Mouse (Mus musculus) hindbrain, embryonic 13.5 days (tissue): ENCODE results near the gene Tango6. TPM values are rescaled to one million over a fixed set of nuclear protein-coding genes. Genes with fewer than 3 reads are reported as not detected.

Experiments
- ATAC-seq: fragments of 200-750 bp; cut with Nextera tagmentation; 2 replicates; pipeline ENCODE4 v1.8.0; 2017; ENCODE audit warnings: moderate TSS enrichment; ENCODE audit not compliant: low FRiP score
- H3K27ac ChIP-seq: fragments of 300-500 bp; sonication (generic); 2 replicates; pipeline ENCODE4 v1.5.1; 2015; ENCODE audit warnings: inconsistent platforms, mild to moderate bottlenecking, moderate library complexity
- H3K27me3 ChIP-seq: fragments of 300-500 bp; sonication (generic); 2 replicates; pipeline ENCODE4 v1.6.1; 2015; ENCODE audit warnings: mild to moderate bottlenecking, inconsistent platforms
- H3K36me3 ChIP-seq: fragments of 300-500 bp; sonication (generic); 2 replicates; pipeline ENCODE4 v1.6.1; 2015; ENCODE audit warnings: mild to moderate bottlenecking, inconsistent platforms
- H3K4me1 ChIP-seq: fragments of 300-500 bp; sonication (generic); replicated peaks from 2 replicates; pipeline ENCODE4 v1.6.1; 2015; ENCODE audit warnings: inconsistent platforms
- H3K4me2 ChIP-seq: fragments of 300-500 bp; sonication (generic); 2 replicates; pipeline ENCODE4 v1.6.1; 2015; ENCODE audit warnings: inconsistent platforms, mild to moderate bottlenecking, moderate library complexity
- H3K4me3 ChIP-seq: fragments of 300-500 bp; sonication (generic); 2 replicates; pipeline ENCODE4 v1.5.1; 2015; ENCODE audit warnings: mild to moderate bottlenecking, inconsistent platforms
- H3K9ac ChIP-seq: fragments of 300-500 bp; sonication (generic); 2 replicates; pipeline ENCODE4 v1.6.1; 2015; ENCODE audit warnings: mild to moderate bottlenecking, inconsistent platforms
- H3K9me3 ChIP-seq: fragments of 300-500 bp; sonication (generic); 2 replicates; pipeline ENCODE4 v1.6.1; 2016; ENCODE audit warnings: inconsistent platforms
- WGBS: fragments of 180-500 bp; shearing (Covaris S2); methylation state at CpG from one replicate; pipeline ENCODE4 v1.1.7; 2015; 5-methylcytosine and 5-hydroxymethylcytosine counted together
- polyA plus RNA-seq: library from polyadenylated mRNA; unstranded; fragments of >200 nt; fragmentation: Nextera tagmentation; extraction: Ambion mirVana; gene quantifications from 2 replicates; pipeline ENCODE4 v1.2.1, GENCODE M21; 2015

Gene Tango6
- polyA plus RNA-seq, 1 experiment from 2014 or later: 6.6 TPM

DNA sequence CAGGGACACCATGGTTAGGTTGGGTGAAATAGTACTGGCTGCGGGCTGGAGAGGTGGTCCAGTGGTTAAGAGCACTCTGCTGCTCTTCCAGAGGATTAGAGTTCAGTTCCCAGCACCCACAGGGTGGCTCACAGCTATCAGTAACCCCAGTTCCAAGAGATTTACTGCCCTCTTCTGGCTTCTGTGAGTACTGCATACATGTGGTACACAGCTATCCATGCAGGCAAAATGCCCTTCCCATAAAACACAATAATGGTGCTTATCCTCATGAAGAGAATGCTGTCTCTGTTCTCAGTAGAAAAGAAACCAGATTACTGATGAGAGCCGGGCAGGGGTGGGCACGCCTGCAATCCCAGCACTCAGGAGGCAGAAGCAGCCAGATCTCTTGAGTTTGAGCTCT lies 123.0 kb downstream of the Tango6 start:
- no peaks in the 10 kb centered on the region for H3K36me3 ChIP-seq
- no peaks in the 10 kb centered on the region for H3K27me3 ChIP-seq
- H3K9me3 ChIP-seq: no peaks in the 10 kb centered on the region
- H3K4me1 ChIP-seq: peaks cover 7% of the 10 kb centered on the region
- no peak for ATAC-seq
- H3K4me3 ChIP-seq: no peak overlapping the region
- no peak overlapping the region for H3K9ac ChIP-seq
- 92% methylated on average over 3 of the region's 3 CpGs for WGBS
- no peak overlapping the region for H3K27ac ChIP-seq
- no peak overlapping the region for H3K4me2 ChIP-seq

DNA sequence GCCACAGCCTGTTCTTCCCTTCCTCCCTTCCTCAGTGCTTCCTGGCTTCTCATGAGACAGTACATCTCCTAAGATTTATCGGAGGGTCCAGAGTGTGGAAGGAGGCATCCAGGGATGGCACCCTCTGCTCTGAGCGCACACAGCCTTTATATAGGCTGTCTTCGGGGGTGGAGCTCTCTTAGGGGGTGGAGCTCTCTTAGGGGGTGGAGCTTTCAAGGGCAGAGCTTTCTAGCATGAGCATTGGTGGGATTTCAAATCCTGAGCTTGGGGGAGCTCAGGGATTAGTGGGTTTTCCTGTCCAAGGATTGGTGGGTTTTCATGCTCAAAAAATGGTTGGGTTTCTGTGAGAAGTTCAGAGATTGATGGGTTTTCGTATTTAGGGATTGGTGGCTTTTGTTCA lies 124.6 kb downstream of the Tango6 start:
- ATAC-seq: no peak
- 86% methylated on average over 4 of the region's 4 CpGs for WGBS

DNA sequence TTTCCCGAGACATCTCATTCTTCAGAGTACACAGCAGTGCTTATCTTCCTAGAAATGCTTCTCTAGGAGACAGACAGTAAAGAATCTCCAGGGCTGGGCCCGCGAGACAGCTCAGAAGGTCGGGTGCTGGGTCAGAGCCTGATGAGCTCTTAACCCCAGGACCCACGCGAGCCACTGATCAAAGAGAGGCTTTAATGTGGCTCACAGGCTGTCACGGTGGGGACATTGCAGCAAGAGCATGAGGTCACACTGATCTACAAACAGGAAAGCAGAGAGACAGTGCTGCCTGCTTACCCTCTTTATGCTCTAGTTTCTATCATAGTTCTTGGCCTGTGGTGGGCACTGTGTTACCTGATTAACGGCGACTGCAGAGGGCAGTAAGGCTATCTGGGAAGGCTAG lies 126.9 kb downstream of the Tango6 start:
- Histone ChIP-seq H3K9ac (no peak overlapping the region), H3K4me1 (peaks cover 7% of the 10 kb centered on the region), H3K27me3 (no peaks in the 10 kb centered on the region), H3K9me3 (no peaks in the 10 kb centered on the region), H3K27ac (no peak overlapping the region), H3K36me3 (no peaks in the 10 kb centered on the region), H3K4me2 (no peak overlapping the region), H3K4me3 (no peak overlapping the region)
- WGBS: 29% methylated on average over 9 of the region's 9 CpGs
- ATAC-seq: no peak

More for the DNA sequence above, 124.6 kb downstream of the Tango6 start:
- H3K4me1 ChIP-seq: peaks cover 7% of the 10 kb centered on the region
- H3K36me3 ChIP-seq: no peaks in the 10 kb centered on the region
- H3K27me3 ChIP-seq: no peaks in the 10 kb centered on the region
- H3K27ac ChIP-seq: no peak overlapping the region
- H3K9me3 ChIP-seq: no peaks in the 10 kb centered on the region
- H3K4me3 ChIP-seq: no peak overlapping the region
- no peak overlapping the region for H3K4me2 ChIP-seq
- H3K9ac ChIP-seq: no peak overlapping the region

DNA sequence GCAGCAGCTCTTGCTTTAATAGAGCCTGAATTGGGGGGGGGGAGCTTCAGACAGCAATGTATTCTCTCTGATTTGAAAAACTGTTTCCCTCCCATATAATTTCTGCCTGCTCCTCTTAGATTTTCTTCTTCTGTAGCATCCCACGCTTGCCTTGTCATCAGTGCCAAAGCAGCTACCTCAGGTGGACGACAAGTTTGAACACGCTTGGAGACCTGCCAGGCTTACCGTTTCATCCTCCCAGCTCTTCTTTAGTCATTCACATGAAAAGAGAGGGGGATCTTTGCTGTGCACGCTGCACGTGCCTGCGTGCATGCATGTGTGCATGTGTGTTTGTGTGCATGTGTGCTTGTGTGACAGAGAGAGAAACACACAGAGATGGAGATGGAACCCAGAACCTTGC lies 127.5 kb downstream of the Tango6 start:
- no peak for ATAC-seq
- Histone ChIP-seq H3K4me3 (no peak overlapping the region), H3K36me3 (no peaks in the 10 kb centered on the region), H3K9me3 (no peaks in the 10 kb centered on the region), H3K4me1 (peaks cover 7% of the 10 kb centered on the region), H3K4me2 (no peak overlapping the region), H3K27ac (no peak overlapping the region), H3K9ac (no peak overlapping the region), H3K27me3 (no peaks in the 10 kb centered on the region)
- 91% methylated on average over 7 of the region's 7 CpGs for WGBS

DNA sequence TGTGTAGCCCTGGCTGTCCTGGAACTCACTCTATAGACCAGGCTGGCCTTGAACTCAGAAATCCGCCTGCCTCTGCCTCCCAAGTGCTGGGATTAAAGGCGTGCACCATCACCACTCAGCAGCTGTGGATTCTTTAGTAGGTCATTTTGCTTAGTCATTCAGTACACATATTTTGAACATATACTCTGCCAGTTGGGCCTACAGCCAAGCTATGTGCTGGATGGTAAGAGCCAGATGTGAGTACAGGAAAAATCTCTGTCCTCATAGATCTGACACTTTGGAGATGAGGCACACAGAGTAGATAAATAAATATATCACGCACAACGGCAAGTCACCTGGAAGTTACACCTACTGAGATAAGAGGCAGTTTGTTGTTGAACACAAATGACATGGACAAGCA lies 129.7 kb downstream of the Tango6 start:
- H3K4me2 ChIP-seq: no peak overlapping the region
- no peaks in the 10 kb centered on the region for H3K27me3 ChIP-seq
- no peak overlapping the region for H3K4me3 ChIP-seq
- H3K9ac ChIP-seq: no peak overlapping the region
- no peak overlapping the region for H3K27ac ChIP-seq
- ATAC-seq: no peak
- peaks cover 14% of the 10 kb centered on the region for H3K4me1 ChIP-seq
- 96% methylated on average over 4 of the region's 4 CpGs for WGBS
- H3K9me3 ChIP-seq: no peaks in the 10 kb centered on the region
- no peaks in the 10 kb centered on the region for H3K36me3 ChIP-seq

DNA sequence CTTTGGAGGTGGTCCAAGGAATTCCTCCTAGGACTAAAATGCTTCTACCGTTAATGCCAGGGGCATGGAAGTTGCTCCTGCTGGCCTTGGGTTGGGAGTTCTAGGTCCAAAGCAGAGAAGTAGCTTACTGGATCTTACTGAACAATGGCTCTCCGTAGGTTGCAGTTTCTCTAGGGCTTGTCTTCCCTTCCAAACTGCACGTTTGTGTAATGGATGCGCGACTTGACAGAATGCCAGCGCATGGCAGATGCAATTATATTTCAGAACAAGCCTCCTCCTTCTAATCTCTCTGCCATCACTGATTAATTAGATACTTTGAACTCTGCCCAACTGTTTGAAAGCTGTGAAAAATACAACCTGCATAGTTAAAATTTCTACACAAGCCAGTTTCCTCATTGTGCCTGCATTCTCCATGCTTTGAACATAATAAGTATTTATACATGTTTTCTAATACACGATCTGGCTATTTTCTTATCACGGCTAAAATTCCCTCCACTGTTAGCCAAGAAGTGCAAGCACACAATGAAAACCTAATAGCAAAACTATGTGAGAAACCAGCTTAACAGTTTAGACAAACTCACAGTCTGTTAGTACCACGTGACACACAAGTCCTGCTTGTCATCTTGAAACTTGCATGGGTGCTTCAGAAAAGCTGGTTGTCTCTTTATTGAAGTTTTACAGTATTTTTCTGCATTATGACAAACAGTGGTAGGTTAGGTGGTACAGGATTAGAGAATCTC lies 133.7 kb downstream of the Tango6 start:
- H3K4me1 ChIP-seq: peaks cover 19% of the 10 kb centered on the region
- H3K9ac ChIP-seq: no peak overlapping the region
- ATAC-seq: no peak
- no peaks in the 10 kb centered on the region for H3K36me3 ChIP-seq
- H3K9me3 ChIP-seq: no peaks in the 10 kb centered on the region
- peak overlapping the region; percentile 35 for H3K27ac ChIP-seq
- no peak overlapping the region for H3K4me3 ChIP-seq
- no peak overlapping the region for H3K4me2 ChIP-seq
- WGBS: 75% methylated on average over 9 of the region's 9 CpGs
- no peaks in the 10 kb centered on the region for H3K27me3 ChIP-seq

DNA sequence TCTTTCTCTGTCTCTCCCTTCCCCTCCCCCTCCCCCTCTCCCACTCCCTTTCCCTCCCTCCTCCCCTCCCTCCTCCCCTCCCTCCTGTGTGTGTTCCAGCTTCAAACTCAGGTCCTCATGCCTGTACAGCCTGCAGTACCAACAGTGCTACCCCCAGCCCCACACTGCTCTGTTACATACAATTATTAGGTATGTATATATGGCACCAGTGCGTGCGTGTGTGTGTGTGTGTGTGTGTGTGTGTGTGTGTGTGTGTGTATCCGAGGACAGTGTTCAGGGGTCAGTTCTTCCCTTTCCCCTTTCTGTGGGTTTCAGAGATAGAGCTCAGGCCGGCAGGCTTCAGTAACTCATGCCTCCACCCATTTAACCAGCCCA lies 134.3 kb downstream of the Tango6 start:
- Histone ChIP-seq H3K9ac (no peak overlapping the region), H3K4me1 (peaks cover 19% of the 10 kb centered on the region), H3K9me3 (no peaks in the 10 kb centered on the region), H3K27ac (no peak overlapping the region), H3K4me2 (no peak overlapping the region), H3K4me3 (no peak overlapping the region), H3K27me3 (no peaks in the 10 kb centered on the region), H3K36me3 (no peaks in the 10 kb centered on the region)
- WGBS: 66% methylated on average over 4 of the region's 4 CpGs
- no peak for ATAC-seq

DNA sequence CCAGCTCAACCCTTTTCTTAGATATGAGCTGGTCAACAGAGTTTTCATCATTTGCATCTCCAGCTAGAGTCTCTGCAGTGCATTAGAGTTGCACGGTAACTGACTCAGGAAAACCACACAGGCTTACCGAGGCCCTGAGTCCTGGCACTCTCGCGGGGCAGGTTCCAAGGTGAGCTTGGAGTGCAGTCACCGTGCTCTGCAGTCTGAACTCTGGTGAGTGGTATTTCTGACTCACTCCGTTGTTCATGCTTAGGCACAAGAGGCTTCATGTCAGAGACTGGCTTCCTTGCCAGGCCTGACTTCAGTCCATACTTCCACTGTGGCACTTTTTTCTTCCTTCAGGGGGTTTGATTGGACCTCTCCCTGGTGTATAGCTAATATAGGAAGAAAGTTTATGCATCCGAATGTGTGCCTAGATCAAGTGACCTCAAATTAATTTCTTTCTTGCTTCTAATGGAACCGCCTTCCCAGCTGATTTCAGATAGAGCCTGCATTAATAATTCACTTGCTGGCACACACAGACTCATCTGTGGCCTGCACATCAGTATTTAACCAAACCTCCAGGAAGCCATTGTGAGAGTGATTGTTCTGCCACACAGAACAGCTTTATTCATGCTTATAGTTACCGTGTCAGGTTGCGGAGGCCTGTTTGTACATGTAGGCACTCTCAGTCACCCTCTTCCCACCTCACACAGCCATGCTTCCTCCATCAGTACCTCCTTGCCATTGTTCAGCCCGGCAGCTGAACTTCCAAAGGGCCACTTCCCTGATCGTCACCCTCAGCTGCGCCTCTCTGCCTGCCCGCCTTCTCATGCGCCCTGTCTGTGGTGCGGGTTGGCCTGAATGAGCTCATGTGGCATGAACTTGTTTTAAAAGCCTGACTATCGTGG lies 136.0 kb downstream of the Tango6 start:
- 76% methylated on average over 17 of the region's 17 CpGs for WGBS
- Histone ChIP-seq H3K4me1 (peaks cover 19% of the 10 kb centered on the region), H3K4me3 (no peak overlapping the region), H3K4me2 (no peak overlapping the region), H3K9ac (peak overlapping the region; percentile 53; the same call in 1 of the 2 replicates), H3K9me3 (no peaks in the 10 kb centered on the region), H3K36me3 (no peaks in the 10 kb centered on the region; the same call in 1 of the 2 replicates), H3K27me3 (no peaks in the 10 kb centered on the region), H3K27ac (peak overlapping the region; percentile 60)
- ATAC-seq: no peak

DNA sequence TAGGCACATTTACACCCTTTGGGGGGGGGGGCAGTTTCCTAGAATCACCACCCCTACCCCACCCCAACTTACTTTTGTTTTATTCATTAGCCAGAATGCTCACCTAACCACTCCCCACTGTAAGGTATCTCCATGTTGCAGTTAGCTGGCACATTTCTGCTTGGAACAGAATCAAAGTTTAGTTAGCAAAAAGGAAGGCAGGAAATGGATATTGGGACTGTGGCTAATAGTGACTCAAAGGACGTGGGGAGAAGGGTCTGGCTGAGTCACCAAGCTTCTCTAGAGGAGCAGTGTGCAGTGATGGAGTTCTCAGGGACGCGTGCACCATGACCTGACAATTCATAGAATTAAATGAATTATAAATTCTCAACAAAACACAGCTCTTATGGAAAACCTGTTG lies 136.7 kb downstream of the Tango6 start:
- no peak overlapping the region for H3K9ac ChIP-seq
- no peak overlapping the region for H3K4me3 ChIP-seq
- no peaks in the 10 kb centered on the region; the same call in 1 of the 2 replicates for H3K36me3 ChIP-seq
- no peak overlapping the region for H3K4me2 ChIP-seq
- peaks cover 19% of the 10 kb centered on the region for H3K4me1 ChIP-seq
- ATAC-seq: no peak
- no peaks in the 10 kb centered on the region for H3K27me3 ChIP-seq
- H3K9me3 ChIP-seq: no peaks in the 10 kb centered on the region
- WGBS: 90% methylated on average over 3 of the region's 3 CpGs
- peak overlapping the region; percentile 60; the same call in 1 of the 2 replicates for H3K27ac ChIP-seq

DNA sequence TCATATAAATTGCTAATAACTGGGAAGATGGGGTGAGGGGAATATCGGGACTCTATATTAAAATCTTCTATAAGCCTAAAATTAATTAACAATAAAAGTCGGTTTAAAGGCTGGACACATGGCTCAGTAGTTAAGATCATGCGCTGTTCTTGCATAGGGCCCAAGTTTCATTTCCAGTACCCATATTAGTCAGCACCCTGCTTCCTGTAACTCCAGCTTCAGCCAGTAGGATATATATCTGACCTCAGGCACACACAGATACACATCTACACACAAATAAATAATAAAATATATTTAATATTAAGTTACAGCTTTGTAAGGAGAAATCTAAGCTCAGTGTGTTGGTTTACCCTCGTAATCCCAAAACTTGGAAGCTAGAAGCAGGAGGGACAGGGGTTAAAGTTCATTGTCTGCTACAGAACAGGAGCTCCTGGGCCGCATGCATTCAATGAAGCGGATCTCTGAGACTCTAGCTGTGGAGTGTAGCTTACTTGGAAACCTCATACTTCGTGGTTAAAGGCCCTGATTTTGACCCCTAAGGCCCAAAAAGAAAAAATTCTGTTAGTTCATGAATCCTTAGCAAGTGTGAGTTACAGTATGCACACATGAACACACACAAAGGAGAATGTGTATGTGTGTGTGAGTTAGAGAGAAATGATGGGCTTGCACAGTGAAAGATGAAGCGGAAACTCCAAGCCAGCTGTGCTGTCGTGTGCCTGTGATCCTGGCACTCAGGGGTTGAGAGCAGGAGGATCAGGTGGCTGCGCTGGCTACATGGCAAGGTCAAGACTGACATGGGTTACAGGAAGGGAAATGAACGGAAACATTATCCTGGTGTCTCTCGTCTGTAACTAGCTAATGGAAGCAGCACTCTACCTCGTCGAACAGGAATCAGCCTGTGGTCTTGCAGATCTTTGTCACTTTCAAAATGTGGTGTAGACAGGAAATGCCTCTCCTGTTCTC lies 138.0 kb downstream of the Tango6 start:
- Histone ChIP-seq H3K9ac (no peak overlapping the region), H3K4me2 (no peak overlapping the region), H3K27me3 (no peaks in the 10 kb centered on the region), H3K4me1 (peaks cover 19% of the 10 kb centered on the region), H3K9me3 (no peaks in the 10 kb centered on the region), H3K27ac (no peak overlapping the region), H3K36me3 (no peaks in the 10 kb centered on the region; the same call in 1 of the 2 replicates), H3K4me3 (no peak overlapping the region)
- no peak for ATAC-seq
- 85% methylated on average over 14 of the region's 14 CpGs for WGBS

DNA sequence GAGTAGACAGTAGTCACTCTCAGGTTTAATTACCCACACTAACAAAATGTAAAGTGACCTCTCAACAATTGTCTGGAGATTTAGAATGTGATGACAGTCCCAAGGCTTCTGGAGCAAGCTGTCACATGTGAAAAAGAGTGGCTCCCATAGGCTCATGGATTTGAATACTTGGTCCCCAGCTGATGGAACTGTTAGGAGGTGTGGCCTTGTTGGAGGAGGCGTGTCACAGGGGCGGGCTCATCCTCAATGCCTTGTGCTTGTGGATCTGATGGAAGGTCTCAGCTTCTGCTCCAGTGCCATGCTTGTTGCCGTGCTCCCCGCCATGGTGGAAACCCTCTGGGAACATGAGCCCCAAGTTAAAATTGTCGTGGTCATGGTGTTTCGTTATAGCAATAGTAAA lies 146.1 kb downstream of the Tango6 start:
- no peak overlapping the region for H3K9ac ChIP-seq
- H3K4me1 ChIP-seq: no peaks in the 10 kb centered on the region
- no peaks in the 10 kb centered on the region for H3K9me3 ChIP-seq
- H3K27me3 ChIP-seq: no peaks in the 10 kb centered on the region
- no peaks in the 10 kb centered on the region for H3K36me3 ChIP-seq
- no peak overlapping the region for H3K4me2 ChIP-seq
- H3K27ac ChIP-seq: no peak overlapping the region
- WGBS: 89% methylated on average over 6 of the region's 6 CpGs
- no peak for ATAC-seq
- H3K4me3 ChIP-seq: no peak overlapping the region

DNA sequence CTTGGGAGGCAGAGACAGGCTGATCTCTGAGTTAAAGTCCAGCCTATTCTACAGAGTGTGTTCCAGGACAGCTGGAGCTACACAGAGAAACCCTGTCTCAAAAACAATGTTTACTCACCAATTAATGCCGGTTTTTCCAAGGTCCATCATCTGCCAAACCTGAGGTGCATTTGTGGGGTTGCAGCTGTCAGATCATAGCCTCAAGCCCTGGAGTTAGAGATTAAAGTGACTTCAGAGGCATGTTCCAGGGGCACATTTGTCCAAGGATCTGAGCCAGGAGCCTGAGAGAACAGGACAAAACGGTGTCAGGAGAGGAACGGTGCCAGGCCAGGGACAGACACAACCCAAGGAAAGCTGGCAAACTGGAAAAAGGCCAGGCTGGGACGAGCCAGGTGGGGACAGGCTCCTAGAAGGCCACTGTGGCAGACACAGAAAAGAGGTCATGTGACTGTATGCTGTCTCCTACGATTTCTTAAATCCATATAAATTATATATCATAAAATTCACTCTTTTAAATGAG lies 146.7 kb downstream of the Tango6 start:
- Histone ChIP-seq H3K4me3 (no peak overlapping the region), H3K27me3 (no peaks in the 10 kb centered on the region), H3K27ac (no peak overlapping the region), H3K9ac (no peak overlapping the region), H3K4me2 (no peak overlapping the region), H3K9me3 (no peaks in the 10 kb centered on the region), H3K4me1 (no peaks in the 10 kb centered on the region), H3K36me3 (no peaks in the 10 kb centered on the region)
- 84% methylated on average over 5 of the region's 5 CpGs for WGBS
- ATAC-seq: no peak
